Mouse (Mus musculus): Measurements from ENCODE around the gene Tnpo2.

Gene Tnpo2

GRCm38 (mm10) chr8:85027516-85027855, 9.2 kb upstream of the Tnpo2 start:
- DNase-seq (ENCODE audit: low spot score in 2 of 2): no peak

- no peak for DNase-seq (ENCODE audit: low spot score in 2 of 2)
Observed at GRCm38 (mm10) chr8:85027922-85028321, 8.8 kb upstream of the Tnpo2 start.

- DNase-seq (ENCODE audit: low spot score in 2 of 2): no peak
Observed at GRCm38 (mm10) chr8:85029271-85029670, 7.4 kb upstream of the Tnpo2 start.

GRCm38 (mm10) chr8:85032622-85033311, 3.9 kb upstream of the Tnpo2 start:
- DNase-seq (ENCODE audit: low spot score in 2 of 2): no peak

GRCm38 (mm10) chr8:85033867-85034266, 2.8 kb upstream of the Tnpo2 start:
- DNase-seq (ENCODE audit: low spot score in 2 of 2): no peak

- DNase-seq (ENCODE audit: low spot score in 2 of 2): peak in 1 of 2 experiments; percentile 37
Observed at GRCm38 (mm10) chr8:85034764-85035163, 2.0 kb upstream of the Tnpo2 start.

GRCm38 (mm10) chr8:85035165-85035727, 1.5 kb upstream of the Tnpo2 start:
- DNase-seq (ENCODE audit: low spot score in 2 of 2): no peak

- no peak for DNase-seq (ENCODE audit: low spot score in 2 of 2)
Observed at GRCm38 (mm10) chr8:85035728-85036310, 896 bp upstream of the Tnpo2 start.

- no peak for DNase-seq (ENCODE audit: low spot score in 2 of 2)
Observed at GRCm38 (mm10) chr8:85036381-85036717, 366 bp upstream of the Tnpo2 start.

GRCm38 (mm10) chr8:85037366-85037680, 608 bp downstream of the Tnpo2 start:
- no peak for DNase-seq (ENCODE audit: low spot score in 2 of 2)

GRCm38 (mm10) chr8:85037681-85038531, 1.2 kb downstream of the Tnpo2 start:
- DNase-seq (ENCODE audit: low spot score in 2 of 2): peak; percentile 53 to 59

- no peak for DNase-seq (ENCODE audit: low spot score in 2 of 2)
Observed at GRCm38 (mm10) chr8:85043619-85044018, 6.9 kb downstream of the Tnpo2 start.

- no peak for DNase-seq (ENCODE audit: low spot score in 2 of 2)
Observed at GRCm38 (mm10) chr8:85057367-85057766, 20.7 kb downstream of the Tnpo2 start.

GRCm38 (mm10) chr8:85059879-85060616, 23.3 kb downstream of the Tnpo2 start, which contains the start of gene Fbxw9:
Fbxw9 (plus strand) TSS chr8:85060055.
- peak; percentile 92 to 93 for DNase-seq (ENCODE audit: low spot score in 2 of 2)

- no peak for DNase-seq (ENCODE audit: low spot score in 2 of 2)
Observed at GRCm38 (mm10) chr8:85062603-85063002, 25.9 kb downstream of the Tnpo2 start.

GRCm38 (mm10) chr8:85065213-85065612, 28.5 kb downstream of the Tnpo2 start:
- DNase-seq (ENCODE audit: low spot score in 2 of 2): no peak

GRCm38 (mm10) chr8:85067155-85067554, 30.4 kb downstream of the Tnpo2 start:
- DNase-seq (ENCODE audit: low spot score in 2 of 2): no peak

- DNase-seq (ENCODE audit: low spot score in 2 of 2): no peak
Observed at GRCm38 (mm10) chr8:85067982-85068381, 31.3 kb downstream of the Tnpo2 start, which contains the start of gene Gm5741. Gm5741 (minus strand) TSS chr8:85067982.

- DNase-seq (ENCODE audit: low spot score in 2 of 2): no peak
Observed at GRCm38 (mm10) chr8:85071041-85071440, 34.3 kb downstream of the Tnpo2 start.

GRCm38 (mm10) chr8:85071514-85072281, 35.0 kb downstream of the Tnpo2 start, which contains the start of gene Dhps:
Dhps (plus strand) TSS chr8:85071757.
- DNase-seq (ENCODE audit: low spot score in 2 of 2): peak; percentile 89 to 94

GRCm38 (mm10) chr8:85072364-85072929, 35.7 kb downstream of the Tnpo2 start:
- DNase-seq (ENCODE audit: low spot score in 2 of 2): no peak

Data from right cerebral cortex, postnatal 36 days (tissue).